Mouse (Mus musculus) erythroblast, embryonic 14.5 days (primary cell): ENCODE data around the gene Ptprr. TPM values are rescaled to one million over a fixed set of nuclear protein-coding genes. Genes with fewer than 3 reads are reported as not detected.

ENCODE experiments used
- H3K27me3 ChIP-seq: 2 replicates; pipeline ENCODE4 v1.6.1; 2012; ENCODE audit warnings: inconsistent platforms; ENCODE audit not compliant: control insufficient read depth
- H3K36me3 ChIP-seq: 2 replicates; pipeline ENCODE4 v1.6.1; 2012; ENCODE audit warnings: mild to moderate bottlenecking, inconsistent platforms; ENCODE audit not compliant: control insufficient read depth
- H3K4me1 ChIP-seq: 2 replicates; pipeline ENCODE4 v1.6.1; 2012; ENCODE audit warnings: inconsistent platforms; ENCODE audit not compliant: control insufficient read depth
- H3K4me3 ChIP-seq: replicated peaks from 2 replicates; pipeline ENCODE3; 2012; ENCODE audit warnings: moderate library complexity, mild to moderate bottlenecking, inconsistent platforms
- H3K9me3 ChIP-seq: 2 replicates; pipeline ENCODE4 v1.6.1; 2012; ENCODE audit warnings: low read length, inconsistent platforms, mixed read lengths; ENCODE audit not compliant: control insufficient read depth
- GATA1 ChIP-seq: IDR thresholded peaks from 2 replicates; pipeline ENCODE4 v1.6.1; 2012; ENCODE audit warnings: low read length, inconsistent platforms, mixed read lengths
- TAL1 ChIP-seq: IDR thresholded peaks from 3 replicates; pipeline ENCODE4 v1.6.1; 2012; ENCODE audit warnings: low read length, inconsistent platforms, mixed read lengths
- polyA plus RNA-seq: library from polyadenylated mRNA; stranded (reverse); fragments of >175 nt; gene quantifications from 2 replicates; pipeline ENCODE4 v1.2.3, GENCODE M21; 2012

Ptprr gene
- polyA plus RNA-seq, 1 experiment = not detected

- H3K4me3 ChIP-seq = no peak overlapping the region
- no peak for TF ChIP-seq GATA1
- H3K9me3 ChIP-seq = no peaks in the 10 kb centered on the region
- H3K36me3 ChIP-seq = no peaks in the 10 kb centered on the region
- H3K27me3 ChIP-seq = no peaks in the 10 kb centered on the region
- no peaks in the 10 kb centered on the region for H3K4me1 ChIP-seq
These were observed 114.2 kb downstream of the Ptprr start for GRCm38 (mm10) chr10:116132233-116132632.

- Histone ChIP-seq H3K9me3 (no peaks in the 10 kb centered on the region), H3K4me1 (no peaks in the 10 kb centered on the region), H3K36me3 (no peaks in the 10 kb centered on the region), H3K27me3 (no peaks in the 10 kb centered on the region), H3K4me3 (no peak overlapping the region)
- TF ChIP-seq TAL1 (no peak), GATA1 (no peak)
These were observed 117.2 kb downstream of the Ptprr start for GRCm38 (mm10) chr10:116135187-116135586.

- peaks cover 2% of the 10 kb centered on the region; the same call in 1 of the 2 replicates for H3K9me3 ChIP-seq
- H3K4me1 ChIP-seq = no peaks in the 10 kb centered on the region
- H3K36me3 ChIP-seq = no peaks in the 10 kb centered on the region
- H3K4me3 ChIP-seq = no peak overlapping the region
- TF ChIP-seq TAL1 (no peak), GATA1 (no peak)
- no peaks in the 10 kb centered on the region for H3K27me3 ChIP-seq
These were observed 122.2 kb downstream of the Ptprr start for GRCm38 (mm10) chr10:116140226-116140625.

- no peak overlapping the region for H3K4me3 ChIP-seq
- no peaks in the 10 kb centered on the region for H3K4me1 ChIP-seq
- H3K27me3 ChIP-seq = no peaks in the 10 kb centered on the region
- H3K9me3 ChIP-seq = peaks cover 2% of the 10 kb centered on the region; the same call in 1 of the 2 replicates
- TF ChIP-seq TAL1 (no peak), GATA1 (no peak)
- H3K36me3 ChIP-seq = no peaks in the 10 kb centered on the region
These were observed 125.7 kb downstream of the Ptprr start for GRCm38 (mm10) chr10:116143684-116144083.

- H3K4me3 ChIP-seq = no peak overlapping the region
- no peaks in the 10 kb centered on the region for H3K36me3 ChIP-seq
- H3K4me1 ChIP-seq = no peaks in the 10 kb centered on the region
- H3K9me3 ChIP-seq = peaks cover 2% of the 10 kb centered on the region; the same call in 1 of the 2 replicates
- no peak for TF ChIP-seq TAL1
- TF ChIP-seq GATA1 = no peak
- H3K27me3 ChIP-seq = no peaks in the 10 kb centered on the region
These were observed 128.1 kb downstream of the Ptprr start for GRCm38 (mm10) chr10:116146091-116146490.

GRCm38 (mm10) chr10:116154707-116155106, 136.7 kb downstream of the Ptprr start:
- H3K4me3 ChIP-seq = no peak overlapping the region
- no peaks in the 10 kb centered on the region for H3K4me1 ChIP-seq
- no peaks in the 10 kb centered on the region for H3K36me3 ChIP-seq
- no peaks in the 10 kb centered on the region for H3K27me3 ChIP-seq
- TF ChIP-seq GATA1 (no peak), TAL1 (no peak)
- peaks cover 6% of the 10 kb centered on the region for H3K9me3 ChIP-seq

GRCm38 (mm10) chr10:116156699-116157098, 138.7 kb downstream of the Ptprr start:
- no peak for TF ChIP-seq TAL1
- no peak for TF ChIP-seq GATA1
- H3K36me3 ChIP-seq = no peaks in the 10 kb centered on the region
- H3K27me3 ChIP-seq = no peaks in the 10 kb centered on the region
- no peaks in the 10 kb centered on the region for H3K4me1 ChIP-seq
- peaks cover 6% of the 10 kb centered on the region for H3K9me3 ChIP-seq
- H3K4me3 ChIP-seq = no peak overlapping the region

GRCm38 (mm10) chr10:116162338-116162737, 144.3 kb downstream of the Ptprr start:
- Histone ChIP-seq H3K36me3 (no peaks in the 10 kb centered on the region), H3K4me1 (no peaks in the 10 kb centered on the region), H3K4me3 (no peak overlapping the region), H3K27me3 (no peaks in the 10 kb centered on the region), H3K9me3 (no peaks in the 10 kb centered on the region)
- TF ChIP-seq GATA1 (no peak), TAL1 (no peak)

- Histone ChIP-seq H3K4me1 (no peaks in the 10 kb centered on the region), H3K27me3 (no peaks in the 10 kb centered on the region), H3K4me3 (no peak overlapping the region), H3K36me3 (no peaks in the 10 kb centered on the region), H3K9me3 (no peaks in the 10 kb centered on the region)
- no peak for TF ChIP-seq TAL1
- TF ChIP-seq GATA1 = no peak
These were observed 157.4 kb downstream of the Ptprr start for GRCm38 (mm10) chr10:116175324-116175883.

- Histone ChIP-seq H3K9me3 (no peaks in the 10 kb centered on the region), H3K4me3 (no peak overlapping the region), H3K36me3 (no peaks in the 10 kb centered on the region), H3K4me1 (no peaks in the 10 kb centered on the region), H3K27me3 (no peaks in the 10 kb centered on the region)
- no peak for TF ChIP-seq GATA1
- no peak for TF ChIP-seq TAL1
These were observed 159.6 kb downstream of the Ptprr start for GRCm38 (mm10) chr10:116177390-116178179.
